Mouse (Mus musculus) heart, embryonic 12.5 days (tissue): ENCODE measurements around the gene Vwa3a. TPM values are rescaled to one million over a fixed set of nuclear protein-coding genes. Genes with fewer than 3 reads are reported as not detected.
A peak's percentile ranks its signal among the peaks of the same experiment; 100 is the strongest.
"Not testable (repeated sequence)": the region's sequence is repeated elsewhere in the genome, so short reads cannot be mapped to it uniquely, and the experiment has no call there.

Experiments used
- ATAC-seq: fragments of 200-750 bp; cut with Nextera tagmentation; 2 replicates; pipeline ENCODE4 v1.8.0; 2017; ENCODE audit warnings: moderate TSS enrichment, moderate library complexity; ENCODE audit not compliant: insufficient number of reproducible peaks, low FRiP score
- H3K27ac ChIP-seq: fragments of 300-500 bp; sonication (generic); 2 replicates; pipeline ENCODE4 v1.5.1; 2016; ENCODE audit warnings: mild to moderate bottlenecking, moderate library complexity; ENCODE audit not compliant: poor library complexity, severe bottlenecking
- H3K27me3 ChIP-seq: fragments of 300-500 bp; sonication (generic); replicated peaks from 2 replicates; pipeline ENCODE4 v1.6.1; 2016; ENCODE audit warnings: mild to moderate bottlenecking, moderate library complexity
- H3K36me3 ChIP-seq: fragments of 300-500 bp; sonication (generic); 2 replicates; pipeline ENCODE4 v1.6.1; 2016; ENCODE audit warnings: mild to moderate bottlenecking, moderate library complexity
- H3K4me1 ChIP-seq: fragments of 300-500 bp; sonication (generic); replicated peaks from 2 replicates; pipeline ENCODE4 v1.6.1; 2016; ENCODE audit warnings: mild to moderate bottlenecking
- H3K4me2 ChIP-seq: fragments of 300-500 bp; sonication (generic); 2 replicates; pipeline ENCODE4 v1.6.1; 2016; ENCODE audit warnings: mild to moderate bottlenecking, moderate library complexity
- H3K4me3 ChIP-seq: fragments of 300-500 bp; sonication (generic); 2 replicates; pipeline ENCODE4 v1.5.1; 2016; ENCODE audit warnings: mild to moderate bottlenecking
- H3K9ac ChIP-seq: fragments of 300-500 bp; sonication (generic); 2 replicates; pipeline ENCODE4 v1.6.1; 2016; ENCODE audit warnings: mild to moderate bottlenecking, moderate library complexity
- H3K9me3 ChIP-seq: fragments of 300-500 bp; sonication (generic); replicated peaks from 2 replicates; pipeline ENCODE4 v1.6.1; 2016; ENCODE audit warnings: mild to moderate bottlenecking, moderate library complexity
- WGBS: fragments of 180-500 bp; shearing (Covaris S2); methylation state at CpG from one replicate; pipeline ENCODE4 v1.1.7; 2016; 5-methylcytosine and 5-hydroxymethylcytosine counted together
- polyA plus RNA-seq: library from polyadenylated mRNA; unstranded; fragments of >200 nt; fragmentation: Nextera tagmentation; extraction: Ambion mirVana; gene quantifications from 2 replicates; pipeline ENCODE4 v1.2.1, GENCODE M21; 2016

The Vwa3a gene
- polyA plus RNA-seq: 0.98 and 1.3 TPM in 2 replicates

DNA sequence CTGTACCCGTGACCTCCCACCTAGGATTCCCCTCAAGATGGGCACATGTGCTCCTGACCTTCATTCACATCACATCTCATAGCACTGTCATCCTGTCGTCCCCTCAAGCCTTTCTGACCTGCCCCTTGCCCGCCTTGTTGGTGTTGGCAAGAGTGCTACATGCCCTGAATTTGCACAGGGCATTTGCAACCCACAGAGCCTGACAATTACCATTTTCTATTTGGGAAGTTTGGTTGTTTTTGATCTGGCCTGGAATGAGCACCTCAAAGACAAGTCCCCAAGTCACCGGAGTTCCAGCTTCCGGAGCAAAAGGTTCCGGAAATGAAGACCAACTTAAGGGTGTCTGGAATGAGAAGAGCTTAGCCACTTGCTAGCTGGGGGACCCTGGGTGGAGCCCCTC, at the start of gene Vwa3a:
Vwa3a (plus strand) TSS at position 301 of the 400 bp plus-strand sequence.
- Histone ChIP-seq H3K9ac (no peak within 1 kb of the TSS), H3K4me2 (peak within 1 kb of the TSS; percentile 17), H3K27me3 (no peaks in the 10 kb centered on the region), H3K4me1 (peaks cover 20% of the 10 kb centered on the region), H3K9me3 (no peaks in the 10 kb centered on the region), H3K36me3 (peaks cover 6% of the 10 kb centered on the region; the same call in 1 of the 2 replicates), H3K4me3 (no peak within 1 kb of the TSS), H3K27ac (0 out of 2 replicates have a peak within 1 kb of the TSS, but pooled peaks have one; percentile 12)
- ATAC-seq: no peak
- WGBS: 52% methylated on average over 6 of the region's 6 CpGs

DNA sequence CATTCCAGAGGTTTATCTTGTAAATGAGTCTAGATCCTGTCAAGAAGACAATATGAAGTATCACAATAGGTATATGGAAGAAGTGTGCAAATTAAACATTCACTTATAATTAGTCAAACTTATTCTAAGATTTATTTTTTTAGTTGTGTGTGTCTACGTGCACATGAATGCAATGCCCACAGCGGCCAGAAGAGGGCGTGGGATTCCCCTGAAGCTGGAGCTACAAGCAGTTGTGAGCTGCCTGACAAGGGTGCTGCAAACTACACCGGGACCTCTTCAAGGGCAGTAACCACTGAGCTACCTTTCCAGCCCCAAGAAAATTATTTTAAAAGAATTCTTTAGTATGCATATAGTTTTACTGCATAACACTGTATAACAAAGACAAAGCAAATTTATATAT, 48.5 kb upstream of the Vwa3a start:
- Histone ChIP-seq H3K9me3 (no peaks in the 10 kb centered on the region), H3K9ac (no peak overlapping the region), H3K27me3 (no peaks in the 10 kb centered on the region), H3K36me3 (peaks cover 15% of the 10 kb centered on the region), H3K4me3 (no peak overlapping the region), H3K4me1 (peaks cover 32% of the 10 kb centered on the region), H3K27ac (no peak overlapping the region), H3K4me2 (no peak overlapping the region)
- no peak for ATAC-seq
- WGBS: 73% methylated on average over 4 of the region's 4 CpGs

- Histone ChIP-seq H3K27ac (no peak overlapping the region), H3K9me3 (no peaks in the 10 kb centered on the region), H3K36me3 (peaks cover 21% of the 10 kb centered on the region), H3K4me3 (no peak overlapping the region), H3K9ac (no peak overlapping the region), H3K27me3 (no peaks in the 10 kb centered on the region), H3K4me1 (peaks cover 13% of the 10 kb centered on the region), H3K4me2 (no peak overlapping the region)
- 93% methylated on average over 5 of the region's 5 CpGs for whole genome bisulfite sequencing
- no peak for ATAC-seq
Observed at GRCm38 (mm10) chr7:120693831-120694375, 45.2 kb upstream of the Vwa3a start.

DNA sequence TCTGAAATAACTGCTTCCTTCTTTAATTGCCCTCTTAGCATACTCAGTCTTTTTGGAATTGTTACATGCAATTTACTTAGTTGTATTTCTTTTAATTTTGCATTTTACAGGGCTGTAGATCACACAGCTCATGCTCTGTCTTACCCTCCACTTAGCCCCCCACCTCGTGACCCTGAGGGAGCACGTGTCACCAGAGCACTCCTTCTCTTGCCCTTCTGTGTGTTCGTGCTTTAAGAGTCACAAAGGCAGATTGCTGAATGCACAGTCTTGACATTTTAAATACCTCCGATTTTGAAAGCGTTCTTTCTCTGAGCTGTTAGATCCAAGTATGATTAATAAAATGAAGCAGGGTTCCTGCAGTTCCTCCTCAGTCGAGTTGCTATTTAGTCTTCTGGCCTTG, 43.9 kb upstream of the Vwa3a start:
- Histone ChIP-seq H3K4me1 (peaks cover 15% of the 10 kb centered on the region), H3K27ac (no peak overlapping the region), H3K27me3 (no peaks in the 10 kb centered on the region), H3K36me3 (peaks cover 21% of the 10 kb centered on the region), H3K9ac (no peak overlapping the region), H3K4me2 (no peak overlapping the region), H3K4me3 (no peak overlapping the region), H3K9me3 (no peaks in the 10 kb centered on the region)
- no peak for ATAC-seq
- 41% methylated on average over 6 of the region's 6 CpGs for whole genome bisulfite sequencing

DNA sequence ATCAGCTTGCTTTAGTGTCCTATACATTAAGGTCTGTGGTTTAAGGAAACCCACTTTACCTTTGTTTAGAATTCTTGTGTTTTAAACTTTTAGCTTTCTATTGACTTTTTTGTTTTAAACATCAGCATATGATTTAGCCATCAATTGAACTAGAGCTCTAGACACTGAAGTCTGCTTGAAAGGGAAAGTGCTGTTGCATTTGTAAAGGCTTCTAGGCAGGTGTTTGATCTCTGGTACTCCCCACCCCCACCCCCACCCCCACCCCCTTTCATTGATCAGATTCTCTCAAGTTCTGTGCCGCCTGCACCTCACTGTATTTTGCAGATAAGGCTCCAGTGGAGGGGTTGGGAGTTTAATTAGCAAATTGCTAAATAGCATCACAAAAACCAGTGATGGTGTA, 43.5 kb upstream of the Vwa3a start:
- H3K27ac ChIP-seq: no peak overlapping the region
- no peak overlapping the region for H3K4me3 ChIP-seq
- H3K4me2 ChIP-seq: no peak overlapping the region
- no peaks in the 10 kb centered on the region for H3K9me3 ChIP-seq
- WGBS: 60% methylated on average over 1 of the region's 1 CpGs
- ATAC-seq: no peak
- no peak overlapping the region for H3K9ac ChIP-seq
- peaks cover 20% of the 10 kb centered on the region for H3K36me3 ChIP-seq
- no peaks in the 10 kb centered on the region for H3K27me3 ChIP-seq
- H3K4me1 ChIP-seq: peaks cover 15% of the 10 kb centered on the region

DNA sequence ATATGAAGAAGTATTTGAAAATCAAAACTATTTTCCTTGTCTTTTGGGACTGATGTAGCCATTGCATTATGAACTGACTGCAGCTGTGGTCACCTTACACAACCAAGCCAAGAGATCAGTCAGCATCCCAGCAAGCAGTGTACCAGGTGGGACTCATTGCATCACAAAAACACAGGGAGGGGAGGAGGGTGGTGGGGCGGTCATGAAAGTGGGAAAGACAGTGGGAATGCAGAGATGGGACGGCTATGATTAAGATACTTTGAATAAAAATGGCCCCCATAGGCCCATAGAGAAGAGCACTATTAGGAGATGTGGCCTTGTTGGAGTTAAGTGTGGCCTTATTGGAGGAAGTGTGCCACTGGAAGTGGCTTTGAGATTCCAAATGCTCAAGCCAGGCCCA, 42.8 kb upstream of the Vwa3a start:
- peaks cover 15% of the 10 kb centered on the region for H3K4me1 ChIP-seq
- H3K27ac ChIP-seq: no peak overlapping the region
- WGBS: 89% methylated on average over 2 of the region's 2 CpGs
- no peak overlapping the region for H3K4me3 ChIP-seq
- no peak overlapping the region for H3K9ac ChIP-seq
- H3K4me2 ChIP-seq: no peak overlapping the region
- H3K36me3 ChIP-seq: peaks cover 17% of the 10 kb centered on the region
- H3K27me3 ChIP-seq: no peaks in the 10 kb centered on the region
- H3K9me3 ChIP-seq: no peaks in the 10 kb centered on the region
- ATAC-seq: no peak

DNA sequence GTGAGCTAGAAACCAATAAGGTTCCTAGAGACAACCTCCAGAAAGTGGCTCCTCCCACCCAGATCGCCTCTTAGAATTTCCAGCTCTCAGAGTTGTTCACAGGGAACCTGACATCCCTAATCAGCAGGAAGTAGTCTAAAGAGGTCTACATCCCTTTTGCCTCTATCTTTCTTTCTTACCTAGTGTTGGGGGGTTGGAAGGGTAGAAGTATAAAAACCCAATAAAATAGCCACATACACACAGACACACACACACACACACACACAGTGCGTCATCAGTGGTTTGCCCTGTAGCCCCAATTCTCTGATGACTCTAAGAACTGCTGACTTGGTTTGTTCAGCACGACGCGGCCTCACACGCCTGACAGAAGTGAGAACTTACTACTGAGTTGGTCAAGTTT, 39.5 kb upstream of the Vwa3a start:
- Histone ChIP-seq H3K27me3 (no peaks in the 10 kb centered on the region), H3K9ac (no peak overlapping the region), H3K9me3 (no peaks in the 10 kb centered on the region), H3K27ac (no peak overlapping the region), H3K36me3 (peaks cover 6% of the 10 kb centered on the region), H3K4me1 (peaks cover 26% of the 10 kb centered on the region), H3K4me2 (no peak overlapping the region), H3K4me3 (no peak overlapping the region)
- WGBS: 83% methylated on average over 6 of the region's 6 CpGs
- ATAC-seq: no peak

DNA sequence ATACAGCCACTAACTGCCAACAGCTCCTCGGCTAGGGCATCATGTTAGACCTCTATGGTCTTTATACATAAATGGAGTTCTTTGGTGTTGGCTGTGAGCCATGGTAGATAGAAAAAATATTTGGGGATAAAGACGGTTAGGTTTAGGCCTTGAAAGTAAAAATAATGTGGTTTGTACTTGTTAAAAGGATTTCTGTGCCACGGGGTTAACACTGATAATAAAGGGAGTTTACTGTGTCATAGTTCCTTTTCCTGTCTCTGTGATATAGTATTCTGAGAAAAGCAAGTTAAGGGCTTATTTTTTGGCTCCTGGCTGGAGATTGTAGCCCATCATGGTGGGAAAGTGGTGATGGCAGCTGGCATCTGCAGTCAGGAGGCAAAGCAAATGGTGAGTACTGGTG, 35.2 kb upstream of the Vwa3a start:
- no peak for ATAC-seq
- Histone ChIP-seq H3K36me3 (no peaks in the 10 kb centered on the region), H3K27me3 (no peaks in the 10 kb centered on the region), H3K4me3 (no peak overlapping the region), H3K4me2 (no peak overlapping the region), H3K9ac (no peak overlapping the region), H3K9me3 (no peaks in the 10 kb centered on the region), H3K4me1 (peaks cover 25% of the 10 kb centered on the region), H3K27ac (no peak overlapping the region)
- WGBS: 49% methylated on average over 3 of the region's 3 CpGs

- WGBS: 85% methylated on average over 2 of the region's 2 CpGs
Observed at GRCm38 (mm10) chr7:120712071-120712470, 27.0 kb upstream of the Vwa3a start.

GRCm38 (mm10) chr7:120713225-120713624, 25.9 kb upstream of the Vwa3a start:
- Histone ChIP-seq H3K4me1 (peaks cover 4% of the 10 kb centered on the region; the same call in 1 of the 2 replicates), H3K9ac (no peak overlapping the region), H3K4me2 (no peak overlapping the region), H3K27ac (no peak overlapping the region), H3K9me3 (no peaks in the 10 kb centered on the region), H3K27me3 (no peaks in the 10 kb centered on the region), H3K36me3 (no peaks in the 10 kb centered on the region), H3K4me3 (no peak overlapping the region)
- no peak for ATAC-seq
- 79% methylated on average over 2 of the region's 2 CpGs for WGBS

More at GRCm38 (mm10) chr7:120712071-120712470, 27.0 kb upstream of the Vwa3a start:
- Histone ChIP-seq H3K27me3 (no peaks in the 10 kb centered on the region), H3K4me1 (no peaks in the 10 kb centered on the region; the same call in 1 of the 2 replicates), H3K27ac (no peak overlapping the region), H3K9me3 (no peaks in the 10 kb centered on the region), H3K36me3 (no peaks in the 10 kb centered on the region), H3K9ac (no peak overlapping the region), H3K4me2 (no peak overlapping the region), H3K4me3 (no peak overlapping the region)
- no peak for ATAC-seq

DNA sequence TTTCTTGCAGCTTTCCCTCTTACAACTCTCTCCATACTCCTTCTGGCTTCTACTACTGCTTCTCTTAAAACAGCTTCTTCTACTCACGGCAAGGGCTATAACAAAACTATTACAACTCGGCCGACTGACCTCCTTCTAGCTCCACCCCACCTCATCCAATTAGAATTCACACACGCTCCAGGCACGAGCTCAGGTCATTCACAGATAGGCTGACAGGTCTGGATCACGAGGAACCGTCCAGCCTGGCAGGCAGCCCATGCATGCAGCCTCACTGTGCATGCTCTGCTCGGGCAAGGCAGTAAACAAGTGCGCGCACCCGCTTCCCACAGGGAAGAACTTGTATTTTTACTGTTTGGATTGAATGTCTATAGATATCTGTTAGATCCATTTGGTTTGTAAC, 25.2 kb upstream of the Vwa3a start:
- H3K27ac ChIP-seq, H3K9me3 ChIP-seq, H3K27me3 ChIP-seq, ATAC-seq, H3K4me3 ChIP-seq, H3K4me1 ChIP-seq, H3K9ac ChIP-seq, H3K36me3 ChIP-seq, H3K4me2 ChIP-seq: not testable (repeated sequence)
- WGBS: 74% methylated on average over 11 of the region's 11 CpGs

- H3K27ac ChIP-seq: no peak overlapping the region
- H3K4me3 ChIP-seq: no peak overlapping the region
- no peak overlapping the region for H3K4me2 ChIP-seq
- ATAC-seq: no peak
- peaks cover 9% of the 10 kb centered on the region; the same call in 1 of the 2 replicates for H3K4me1 ChIP-seq
- H3K27me3 ChIP-seq: no peaks in the 10 kb centered on the region
- H3K9me3 ChIP-seq: no peaks in the 10 kb centered on the region
- 75% methylated on average over 2 of the region's 2 CpGs for WGBS
- H3K9ac ChIP-seq: no peak overlapping the region
- no peaks in the 10 kb centered on the region for H3K36me3 ChIP-seq
Observed at GRCm38 (mm10) chr7:120717261-120717660, 21.9 kb upstream of the Vwa3a start.
